Mouse (Mus musculus) granulocyte monocyte progenitor cell, adult 5-6 weeks (primary cell): Measurements from ENCODE around the gene St6galnac3. TPM values are rescaled to one million over a fixed set of nuclear protein-coding genes. Genes with fewer than 3 reads are reported as not detected.
A peak's percentile ranks its signal among the peaks of the same experiment; 100 is the strongest.

Source experiments
- ATAC-seq: replicated peaks from 2 replicates; pipeline ENCODE4 v1.8.0; 2016; ENCODE audit warnings: mild to moderate bottlenecking, moderate TSS enrichment, inconsistent platforms; ENCODE audit not compliant: poor library complexity, severe bottlenecking
- total RNA-seq, 2 experiments: library from RNA; stranded (forward) in 1 of 2; stranded (reverse) in 1 of 2; fragments of 200-712, 200-1000 nt in 1 of 2; fragments of >200 nt in 1 of 2; fragmentation: Nextera tagmentation in 1 of 2; gene quantifications; 2 replicates each; pipeline ENCODE4 v1.2.3; 2014 to 2017

The St6galnac3 gene
- total RNA-seq, 2 experiments from 2014 or later, result 0.31 to 4.2 TPM

- no peak for ATAC-seq
These were observed 524.2 kb downstream of the St6galnac3 start for GRCm38 (mm10) chr3:153200801-153201200.

- ATAC-seq, result no peak
These were observed 524.9 kb downstream of the St6galnac3 start for GRCm38 (mm10) chr3:153200076-153200475.

GRCm38 (mm10) chr3:153199251-153199650 is 525.7 kb downstream of the St6galnac3 start:
- ATAC-seq, result no peak

GRCm38 (mm10) chr3:153198514-153198913 is 526.5 kb downstream of the St6galnac3 start:
- ATAC-seq, result no peak

GRCm38 (mm10) chr3:153193025-153193424 is 531.9 kb downstream of the St6galnac3 start:
- no peak for ATAC-seq

- ATAC-seq, result no peak
These were observed 534.2 kb downstream of the St6galnac3 start for GRCm38 (mm10) chr3:153190742-153191141.

GRCm38 (mm10) chr3:153189685-153190467 is 535.1 kb downstream of the St6galnac3 start:
- ATAC-seq, result peak; percentile 95

- ATAC-seq, result no peak
These were observed 536.8 kb downstream of the St6galnac3 start for GRCm38 (mm10) chr3:153188224-153188623.

GRCm38 (mm10) chr3:153185117-153185516 is 539.9 kb downstream of the St6galnac3 start:
- no peak for ATAC-seq

- ATAC-seq, result no peak
These were observed 543.7 kb downstream of the St6galnac3 start for GRCm38 (mm10) chr3:153181242-153181641.

- no peak for ATAC-seq
These were observed 548.2 kb downstream of the St6galnac3 start for GRCm38 (mm10) chr3:153176749-153177148.

GRCm38 (mm10) chr3:153176325-153176724 is 548.6 kb downstream of the St6galnac3 start:
- no peak for ATAC-seq

GRCm38 (mm10) chr3:153174336-153175033 is 550.5 kb downstream of the St6galnac3 start:
- no peak for ATAC-seq

- ATAC-seq, result peak; percentile 58
These were observed 551.4 kb downstream of the St6galnac3 start for GRCm38 (mm10) chr3:153173567-153173966.

- ATAC-seq, result no peak
These were observed 554.8 kb downstream of the St6galnac3 start for GRCm38 (mm10) chr3:153170146-153170545.

GRCm38 (mm10) chr3:153169744-153170143 is 555.2 kb downstream of the St6galnac3 start:
- ATAC-seq, result no peak

- ATAC-seq, result no peak
These were observed 563.3 kb downstream of the St6galnac3 start for GRCm38 (mm10) chr3:153161676-153162075.

- no peak for ATAC-seq
These were observed 564.3 kb downstream of the St6galnac3 start for GRCm38 (mm10) chr3:153160683-153161082.

- peak; percentile 90 for ATAC-seq
These were observed 576.1 kb downstream of the St6galnac3 start for GRCm38 (mm10) chr3:153148887-153149286.
